Mouse (Mus musculus): ENCODE results near the gene Cyb5r4.
"Not testable (repeated sequence)": the region's sequence is repeated elsewhere in the genome, so short reads cannot be mapped to it uniquely, and the experiment has no call there.

Gene Cyb5r4

GRCm38 (mm10) chr9:87025764-87026163 lies 4.0 kb downstream of the Cyb5r4 start:
- no peak for DNase-seq (ENCODE audit: low spot score in 2 of 2)

- peak in 1 of 2 experiments; percentile 78 for DNase-seq (ENCODE audit: low spot score in 2 of 2)
Measured at GRCm38 (mm10) chr9:87027423-87028084, 5.7 kb downstream of the Cyb5r4 start.

GRCm38 (mm10) chr9:87032196-87032595 lies 10.4 kb downstream of the Cyb5r4 start:
- DNase-seq (ENCODE audit: low spot score in 2 of 2): no peak

- no peak for DNase-seq (ENCODE audit: low spot score in 2 of 2)
Measured at GRCm38 (mm10) chr9:87034831-87035580, 13.2 kb downstream of the Cyb5r4 start.

- no peak for DNase-seq (ENCODE audit: low spot score in 2 of 2)
Measured at GRCm38 (mm10) chr9:87049425-87049824, 27.6 kb downstream of the Cyb5r4 start.

GRCm38 (mm10) chr9:87055547-87056235 lies 33.9 kb downstream of the Cyb5r4 start:
- DNase-seq (ENCODE audit: low spot score in 2 of 2): peak in 1 of 2 experiments; percentile 21

- DNase-seq (ENCODE audit: low spot score in 2 of 2): no peak
Measured at GRCm38 (mm10) chr9:87062337-87062736, 40.5 kb downstream of the Cyb5r4 start.

GRCm38 (mm10) chr9:87068160-87068559 lies 46.3 kb downstream of the Cyb5r4 start:
- no peak for DNase-seq (ENCODE audit: low spot score in 2 of 2)

GRCm38 (mm10) chr9:87071566-87071965 lies 49.8 kb downstream of the Cyb5r4 start:
- not testable (repeated sequence) for DNase-seq (ENCODE audit: low spot score in 2 of 2)

- no peak for DNase-seq (ENCODE audit: low spot score in 2 of 2)
Measured at GRCm38 (mm10) chr9:87077919-87078318, 56.1 kb downstream of the Cyb5r4 start.

GRCm38 (mm10) chr9:87079511-87079910 lies 57.7 kb downstream of the Cyb5r4 start:
- DNase-seq (ENCODE audit: low spot score in 2 of 2): no peak

GRCm38 (mm10) chr9:87086991-87087390 lies 65.2 kb downstream of the Cyb5r4 start:
- DNase-seq (ENCODE audit: low spot score in 2 of 2): no peak

GRCm38 (mm10) chr9:87097989-87098388 lies 76.2 kb downstream of the Cyb5r4 start:
- DNase-seq (ENCODE audit: low spot score in 2 of 2): peak in 1 of 2 experiments; percentile 47

- DNase-seq (ENCODE audit: low spot score in 2 of 2): no peak
Measured at GRCm38 (mm10) chr9:87115019-87115418, 93.2 kb downstream of the Cyb5r4 start.

GRCm38 (mm10) chr9:87115456-87115931 lies 93.7 kb downstream of the Cyb5r4 start:
- DNase-seq (ENCODE audit: low spot score in 2 of 2): peak; percentile 19 to 26

GRCm38 (mm10) chr9:87115978-87116377 lies 94.2 kb downstream of the Cyb5r4 start:
- no peak for DNase-seq (ENCODE audit: low spot score in 2 of 2)

GRCm38 (mm10) chr9:87118996-87119395 lies 97.2 kb downstream of the Cyb5r4 start:
- no peak for DNase-seq (ENCODE audit: low spot score in 2 of 2)

- DNase-seq (ENCODE audit: low spot score in 2 of 2): no peak
Measured at GRCm38 (mm10) chr9:87121956-87122493, 100.2 kb downstream of the Cyb5r4 start.

GRCm38 (mm10) chr9:87127046-87127445 lies 105.2 kb downstream of the Cyb5r4 start:
- not testable (repeated sequence) for DNase-seq (ENCODE audit: low spot score in 2 of 2)
